Comparison of ENCODE assay signal across 17 mouse cellular contexts in the genomic region with DNA sequence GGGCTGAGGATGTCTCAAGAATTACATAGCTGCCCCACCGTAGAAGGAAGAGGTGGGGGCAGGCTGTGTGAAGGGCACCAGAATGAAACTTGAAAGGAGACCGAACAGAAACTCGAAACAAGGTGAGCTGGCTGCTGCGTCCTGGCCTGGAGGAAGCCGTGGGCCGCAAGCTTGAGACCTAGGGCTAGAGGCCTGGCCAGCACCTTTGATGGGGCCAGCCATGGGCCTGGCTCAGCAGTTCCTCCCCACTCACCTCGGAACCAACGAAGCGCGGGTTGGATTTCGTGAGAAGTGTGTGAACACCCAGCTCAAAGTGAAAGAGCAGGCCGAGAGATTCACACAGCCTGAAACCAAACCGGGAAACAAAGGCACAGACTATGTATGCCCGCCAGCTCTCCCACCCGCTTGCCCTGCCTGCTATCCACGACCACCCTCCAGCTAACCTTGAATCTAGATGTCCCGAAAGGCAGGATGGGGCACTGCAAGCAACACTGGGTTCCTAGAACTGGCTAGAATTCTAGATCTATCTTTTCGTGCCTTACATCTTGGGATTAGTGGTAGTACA.
"Had no signal": no experiment of that assay in that cellular context is flagged by ENCODE, and none has a peak within 500 bp of the region (broad histone marks: within the 10 kb centered on the region; RNA-seq: fewer than 3 reads in every experiment).

No protein-coding gene starts in this region.

- H3K27ac ChIP-seq: left cerebral cortex, adult 2 months; limb, embryonic 12.5 days; liver, embryonic 13.5 days; lung, embryonic 15.5 days; macrophage; stomach, postnatal 0 days had no signal

- H3K9me3 ChIP-seq: limb, embryonic 12.5 days; liver, embryonic 13.5 days; lung, embryonic 15.5 days had no signal

- H3K27me3 ChIP-seq: liver, embryonic 13.5 days; lung, embryonic 15.5 days; megakaryocyte, embryonic 14.5 days had no signal

- ATAC-seq: liver, postnatal 0 days; midbrain, embryonic 16.5 days had no signal

- H3K36me3 ChIP-seq: limb, embryonic 12.5 days; liver, embryonic 13.5 days; lung, embryonic 15.5 days had no signal

- H3K4me2 ChIP-seq: limb, embryonic 12.5 days; liver, embryonic 13.5 days; lung, embryonic 15.5 days; midbrain, embryonic 11.5 days had no signal

- H3K4me1 ChIP-seq: liver, embryonic 13.5 days; lung, embryonic 15.5 days; megakaryocyte, embryonic 14.5 days had no signal

- H3K9ac ChIP-seq: limb, embryonic 12.5 days; liver, embryonic 13.5 days; liver, postnatal 0 days; lung, embryonic 15.5 days had no signal

- DNase-seq: kidney, adult 18-20 months; kidney, postnatal 10 days; kidney, postnatal 4 days; liver; liver, embryonic 13.5 days; liver, postnatal 0 days; lung, postnatal 14 days; right cerebral cortex, postnatal 14 days; thymus, adult 18-20 months had no signal

- H3K4me3 ChIP-seq: left cerebral cortex, adult 2 months; limb, embryonic 12.5 days; liver, embryonic 13.5 days; lung, embryonic 15.5 days; megakaryocyte, embryonic 14.5 days had no signal
